Mouse (Mus musculus): ENCODE results near the gene Mocs3.
A peak's percentile ranks its signal among the peaks of the same experiment; 100 is the strongest.

Gene Mocs3

DNA sequence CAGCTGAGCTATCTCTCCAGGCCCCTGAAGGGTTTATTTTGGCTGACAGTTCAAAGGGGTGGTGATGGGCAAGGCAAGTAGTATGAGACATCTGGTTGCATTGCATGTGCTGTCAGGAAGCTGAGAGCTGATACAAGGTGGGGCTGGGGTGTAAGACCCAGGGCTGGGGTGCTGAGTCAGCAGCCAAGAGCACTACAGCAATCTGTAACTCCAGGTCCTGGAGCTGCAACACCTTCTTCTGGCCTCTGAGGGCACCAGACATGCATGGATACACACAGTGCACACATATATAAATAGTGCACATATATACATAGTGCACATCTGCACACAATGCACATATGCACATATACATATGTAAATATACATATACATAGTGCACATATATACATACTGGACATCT lies 12.4 kb downstream of the Mocs3 start:
- no peak for DNase-seq (ENCODE audit: low spot score in 2 of 2)

DNA sequence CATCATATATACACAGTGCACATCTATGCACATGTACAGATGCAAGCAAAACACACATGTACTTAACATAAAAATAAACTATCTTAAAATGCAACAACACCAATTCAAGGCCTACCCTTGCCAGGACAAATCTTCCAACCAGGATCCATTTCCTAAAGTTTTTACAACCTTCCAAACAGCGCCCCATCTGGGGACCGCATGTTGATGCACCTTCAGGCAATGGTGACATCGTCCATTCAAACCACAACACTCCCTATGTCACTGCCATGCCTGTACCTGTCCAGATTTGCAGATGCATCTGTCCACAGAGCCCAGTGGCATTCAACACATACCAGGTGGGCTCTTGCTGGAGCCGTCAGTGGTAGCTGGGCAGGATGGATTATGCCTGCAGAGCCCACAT lies 12.9 kb downstream of the Mocs3 start:
- DNase-seq (ENCODE audit: low spot score in 2 of 2) = no peak

DNA sequence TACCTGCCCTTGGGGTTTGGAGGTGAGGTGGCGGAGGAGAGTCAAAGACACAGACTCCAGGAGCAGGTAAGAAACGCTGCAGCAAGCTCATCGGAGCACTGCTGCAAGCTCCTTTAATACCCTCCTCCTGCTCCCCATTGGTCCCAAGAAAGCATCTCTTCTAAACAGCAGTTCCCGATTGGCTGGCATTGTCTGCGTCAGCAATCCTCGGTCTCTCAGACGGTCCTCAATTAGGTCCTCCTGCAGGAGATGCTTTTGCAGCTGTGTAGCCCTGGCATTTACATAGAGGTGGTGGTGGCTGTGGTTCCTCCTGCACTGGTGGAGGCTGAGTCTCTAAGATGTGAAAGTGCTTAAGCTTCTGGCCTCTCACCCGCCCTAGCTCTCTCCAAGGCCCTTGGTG lies 15.1 kb downstream of the Mocs3 start:
- no peak for DNase-seq (ENCODE audit: low spot score in 2 of 2)

DNA sequence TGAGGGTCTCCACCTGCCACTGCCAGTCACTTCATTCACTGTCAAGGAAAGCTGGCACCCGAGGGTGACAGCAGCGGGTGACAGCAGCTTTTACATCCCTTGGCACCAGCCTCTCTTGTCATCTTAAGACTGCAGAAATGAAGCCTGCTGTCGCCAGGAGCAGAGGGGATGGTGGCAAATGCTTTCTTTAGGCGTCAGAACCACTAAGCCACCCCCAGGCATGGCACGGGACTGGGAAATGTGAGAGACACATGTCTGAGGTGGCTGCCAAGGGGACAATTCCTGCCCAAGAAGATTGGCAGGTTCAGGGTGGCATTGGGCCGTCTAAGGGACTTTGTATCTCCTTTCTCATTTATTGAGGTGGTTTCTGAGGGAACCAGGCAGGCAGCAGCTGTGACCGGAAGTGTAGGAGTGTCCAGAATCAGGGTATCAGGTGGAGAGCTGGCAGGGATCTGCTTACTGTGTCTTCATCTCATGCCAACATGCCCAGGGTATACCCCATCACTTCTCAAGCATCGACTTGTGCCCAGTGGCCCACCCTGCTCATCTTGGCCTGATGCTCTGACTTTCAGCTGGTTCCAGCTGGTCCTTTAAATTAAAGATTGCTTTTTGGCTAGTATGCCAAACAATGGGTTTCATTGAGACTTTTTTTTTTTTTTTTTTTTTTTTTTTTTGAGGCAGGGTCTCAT lies 17.9 kb downstream of the Mocs3 start:
- no peak for DNase-seq (ENCODE audit: low spot score in 2 of 2)

DNA sequence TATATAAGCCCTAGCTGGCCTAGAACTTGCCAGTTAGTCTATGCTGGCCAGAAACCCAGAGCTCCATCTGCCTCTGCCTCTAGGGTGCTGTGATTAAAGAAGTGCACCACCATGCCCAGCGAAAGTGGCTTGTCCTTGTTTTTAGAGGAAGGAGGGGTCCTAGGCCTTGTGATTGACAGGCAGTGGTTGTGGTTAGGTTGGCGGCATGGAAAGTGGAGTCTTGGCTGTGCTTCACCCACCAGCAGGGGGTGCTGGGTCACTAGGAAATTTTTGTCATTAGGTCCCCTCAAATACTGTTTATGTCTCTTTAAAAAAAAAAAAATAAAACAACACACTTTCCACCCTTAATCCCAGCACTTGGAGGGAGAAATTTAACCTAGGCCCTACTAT lies 18.4 kb downstream of the Mocs3 start:
- DNase-seq (ENCODE audit: low spot score in 2 of 2) = no peak

DNA sequence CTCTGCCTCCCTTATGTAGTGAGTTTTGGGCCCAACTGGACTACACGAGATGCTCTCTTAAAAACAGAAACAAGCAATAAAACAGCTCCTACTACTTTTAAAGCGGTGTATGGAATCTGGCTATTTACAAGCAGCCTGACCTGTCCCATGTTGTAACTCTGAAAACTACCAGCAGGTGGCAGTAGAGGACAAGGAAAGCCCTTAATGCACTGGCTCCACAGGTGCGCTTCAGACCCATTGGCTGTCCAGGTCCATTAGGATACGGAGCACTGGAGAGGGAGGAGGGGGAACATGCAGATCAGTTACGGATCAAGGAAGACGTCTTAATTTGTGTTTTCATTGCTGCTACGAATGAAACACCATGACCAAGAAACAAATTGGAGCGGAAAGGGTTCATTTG lies 19.8 kb downstream of the Mocs3 start:
- peak; percentile 87 to 91 for DNase-seq (ENCODE audit: low spot score in 2 of 2)

DNA sequence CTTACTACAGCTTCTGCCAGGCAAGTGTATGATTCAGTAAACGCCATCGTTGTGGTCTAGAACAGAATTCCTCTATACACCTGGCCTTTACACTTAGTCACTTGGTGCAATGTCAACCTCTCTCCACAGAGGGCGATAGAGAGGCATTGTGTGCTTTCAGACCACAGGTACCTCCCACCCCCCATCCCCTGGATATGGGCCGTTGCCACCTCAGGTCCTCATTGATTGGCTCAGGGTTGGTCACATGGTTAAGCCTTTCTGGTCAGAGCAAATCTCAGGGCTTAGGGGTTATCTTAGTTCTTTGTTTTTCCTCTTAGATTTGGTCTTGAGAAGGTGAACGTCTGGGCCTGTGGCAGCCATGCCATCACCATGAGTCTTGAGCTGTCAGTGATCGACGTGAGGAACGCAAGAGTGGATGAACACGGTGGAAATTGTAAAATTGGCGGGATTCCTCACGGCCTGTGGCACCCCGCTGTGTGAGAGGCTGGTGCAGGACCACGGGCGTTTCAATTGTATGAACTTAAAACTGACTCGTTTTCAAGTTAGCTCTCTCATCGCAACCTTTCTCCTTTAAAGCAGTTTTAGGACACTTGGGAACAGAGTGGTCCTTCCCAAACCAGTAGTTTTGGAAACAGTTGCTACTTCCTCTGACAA lies 22.3 kb downstream of the Mocs3 start:
- no peak for DNase-seq (ENCODE audit: low spot score in 2 of 2)

DNA sequence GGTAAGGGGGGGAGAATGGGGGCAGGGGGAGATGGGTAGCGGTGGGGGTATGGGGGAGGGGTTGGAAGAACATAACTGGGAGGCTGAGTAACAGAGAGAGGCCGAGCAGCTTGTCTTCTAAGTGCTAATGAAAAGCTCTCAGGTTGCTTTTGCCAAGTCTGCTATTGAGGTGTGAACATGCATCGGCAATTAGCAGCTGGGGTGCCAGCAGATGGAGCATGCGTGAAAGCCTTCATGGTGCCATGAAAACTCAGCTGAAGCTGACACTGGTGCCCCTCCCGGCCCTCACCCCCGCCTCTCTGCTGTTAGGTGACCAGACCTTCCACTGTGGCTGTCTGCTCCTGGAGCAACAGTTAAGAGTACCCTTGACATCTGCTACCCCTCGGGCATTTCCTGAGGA lies 23.4 kb downstream of the Mocs3 start:
- peak; percentile 65 to 85 for DNase-seq (ENCODE audit: low spot score in 2 of 2)

DNA sequence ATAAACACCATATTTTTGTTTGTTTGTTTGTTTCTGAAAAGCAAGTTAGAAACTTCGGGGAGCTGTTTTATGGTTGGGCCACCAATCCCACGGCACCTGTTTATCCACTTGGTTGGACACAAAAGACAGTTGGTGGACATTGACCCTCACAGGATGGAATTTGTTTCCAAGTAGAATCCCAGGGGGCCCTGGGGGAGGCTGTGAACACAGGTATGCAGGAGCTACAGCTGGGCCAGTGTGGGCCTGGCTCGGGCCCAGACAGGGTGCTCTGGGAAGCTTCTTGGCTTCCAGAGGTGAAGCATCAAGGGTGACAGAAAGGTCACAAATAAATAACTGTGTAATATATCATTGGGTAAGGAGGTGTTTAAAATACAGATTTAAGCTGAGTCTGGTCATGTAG lies 26.1 kb downstream of the Mocs3 start:
- no peak for DNase-seq (ENCODE audit: low spot score in 2 of 2)

DNA sequence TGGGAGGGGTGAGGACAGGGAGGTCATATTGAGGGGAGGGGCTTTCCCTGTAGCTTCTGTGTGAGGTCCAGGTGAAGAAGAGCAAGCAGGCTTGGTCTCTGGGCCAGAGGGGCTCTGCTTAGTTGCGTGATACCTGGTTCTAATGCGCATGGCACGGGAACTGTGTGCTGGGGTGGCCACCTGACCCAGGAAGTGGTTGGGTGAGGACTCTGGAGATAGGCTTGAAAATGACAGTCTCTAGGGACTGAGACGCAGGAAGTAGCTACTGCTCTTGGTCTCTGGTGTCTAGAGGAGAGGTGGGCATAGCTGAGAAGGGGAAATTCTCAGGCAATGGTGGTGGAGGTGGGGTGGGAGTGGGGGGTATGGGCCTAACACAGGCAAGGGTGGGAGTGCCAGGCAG lies 26.8 kb downstream of the Mocs3 start:
- no peak for DNase-seq (ENCODE audit: low spot score in 2 of 2)

DNA sequence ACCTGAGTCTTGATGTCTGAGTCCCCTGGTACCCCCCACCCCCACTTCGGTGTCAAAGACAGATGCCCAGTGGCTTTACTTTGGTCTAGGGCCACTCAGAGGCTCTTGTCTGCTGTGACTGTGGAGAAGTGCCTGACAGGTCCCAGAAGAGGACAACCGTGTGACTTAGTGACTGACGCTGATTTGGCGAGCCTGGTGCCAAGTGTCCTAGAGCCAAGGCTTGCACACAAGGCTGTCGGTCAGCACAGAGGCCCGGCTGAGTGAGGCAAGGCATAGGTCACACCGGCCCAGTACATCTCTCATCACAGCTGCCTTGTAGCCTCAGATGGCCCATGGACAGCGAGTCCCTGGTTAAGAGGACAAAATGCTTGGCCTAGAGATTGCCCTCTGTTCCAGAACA lies 28.6 kb downstream of the Mocs3 start:
- no peak for DNase-seq (ENCODE audit: low spot score in 2 of 2)

DNA sequence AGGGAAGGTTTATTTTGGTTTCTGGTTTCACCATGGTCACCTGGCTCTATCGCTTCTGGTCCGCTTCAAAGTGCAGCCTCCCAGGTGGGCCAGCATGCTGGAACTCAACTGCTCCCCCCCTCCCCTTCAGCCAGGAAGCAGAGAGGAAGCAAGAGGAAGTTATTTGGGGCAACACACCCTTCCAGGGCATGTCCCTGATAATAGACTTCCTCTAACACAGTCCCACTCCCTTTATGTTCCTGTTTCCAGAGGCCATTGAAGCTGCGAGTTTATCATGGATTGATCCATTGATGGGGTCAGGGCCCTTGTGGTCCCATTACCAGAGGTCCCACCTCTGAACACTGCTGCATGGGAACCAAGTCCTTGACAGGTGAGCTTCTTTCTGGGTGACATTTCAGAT lies 29.7 kb downstream of the Mocs3 start:
- no peak for DNase-seq (ENCODE audit: low spot score in 2 of 2)

DNA sequence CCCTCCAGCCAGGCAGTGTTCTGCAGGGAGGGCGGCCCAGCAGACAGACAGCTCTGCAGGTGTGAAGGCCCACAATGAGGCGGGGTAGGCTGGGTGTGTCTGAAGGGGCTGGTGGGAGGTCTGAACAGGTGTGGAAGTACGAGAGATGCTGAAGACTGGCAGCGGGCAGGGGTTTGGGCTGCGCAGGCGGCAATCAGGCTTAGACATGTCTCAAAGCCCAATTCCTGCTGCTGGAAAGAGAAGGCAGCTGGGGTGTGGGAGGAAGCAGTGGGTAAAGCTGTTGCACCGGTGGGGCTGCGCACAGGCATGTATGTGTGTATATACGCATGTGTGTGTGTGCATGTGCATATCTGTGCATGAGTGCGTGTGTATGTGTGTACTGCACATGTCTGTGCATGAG lies 30.5 kb downstream of the Mocs3 start:
- peak; percentile 68 to 80 for DNase-seq (ENCODE audit: low spot score in 2 of 2)

DNA sequence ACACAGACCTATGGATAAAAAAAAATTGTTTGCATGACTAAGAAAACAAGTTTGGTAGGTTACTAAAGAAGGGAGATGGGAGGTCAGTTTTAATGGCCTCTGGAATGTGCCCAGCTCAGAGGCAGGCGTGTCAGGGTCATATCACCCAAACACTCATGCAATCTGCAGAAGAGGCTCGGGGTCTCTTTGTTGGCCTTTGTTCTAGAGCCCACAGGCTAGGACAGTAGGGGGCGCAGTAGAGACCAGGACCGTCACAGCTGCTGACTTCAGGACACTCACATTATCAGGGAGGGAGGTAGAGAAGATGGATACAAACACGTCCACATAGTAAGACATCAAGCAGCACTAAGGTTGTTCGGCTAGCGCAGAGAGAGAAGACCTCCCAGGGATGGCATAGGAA lies 37.6 kb downstream of the Mocs3 start:
- no peak for DNase-seq (ENCODE audit: low spot score in 2 of 2)

DNA sequence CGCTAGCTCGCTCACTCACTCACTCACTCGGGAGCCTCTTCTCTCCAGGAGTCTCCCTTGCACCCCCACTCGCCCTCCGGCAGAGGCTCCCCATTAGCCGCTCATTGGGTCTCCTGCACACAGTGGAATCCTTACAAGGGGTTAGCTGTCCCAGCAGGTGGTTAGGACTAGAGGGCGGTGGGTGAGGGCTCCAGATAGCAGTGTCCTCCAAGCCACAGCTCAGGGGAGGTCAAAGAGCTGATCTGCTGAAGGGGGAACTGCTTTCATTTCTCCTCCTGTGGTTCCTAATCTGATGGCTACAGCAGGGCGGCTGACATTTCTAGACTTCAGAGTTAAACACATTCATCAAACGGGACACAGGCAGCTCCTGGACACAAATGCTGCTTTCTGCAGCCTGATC lies 43.0 kb downstream of the Mocs3 start:
- no peak for DNase-seq (ENCODE audit: low spot score in 2 of 2)

DNA sequence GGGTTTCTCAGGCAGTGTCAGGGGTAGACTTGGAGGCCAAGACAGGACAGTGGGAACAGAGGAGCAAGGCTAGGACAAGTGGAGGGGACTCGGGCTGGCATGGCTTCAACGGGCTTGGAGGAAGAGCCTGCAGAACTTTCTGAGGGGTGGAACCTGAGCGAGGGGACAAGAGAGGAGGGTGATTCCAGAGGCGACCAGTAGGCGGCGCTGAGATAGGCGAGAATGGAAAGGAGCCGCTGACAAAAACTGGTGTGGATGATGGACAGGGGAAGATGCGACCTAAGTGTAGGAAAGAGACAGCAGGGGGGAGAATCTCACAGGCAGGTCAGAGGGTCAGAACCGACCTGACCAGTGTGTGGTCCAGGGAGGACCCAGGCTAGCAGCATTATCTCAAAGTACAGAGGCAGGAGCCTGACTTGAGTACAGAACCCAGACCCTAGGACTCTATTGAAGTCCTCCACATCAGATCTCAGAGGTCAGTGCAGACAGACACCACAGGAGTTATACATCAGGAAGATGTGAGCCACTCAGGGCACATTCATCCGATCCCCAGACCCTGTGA lies 44.0 kb downstream of the Mocs3 start:
- peak in 1 of 2 experiments; percentile 80 for DNase-seq (ENCODE audit: low spot score in 2 of 2)

DNA sequence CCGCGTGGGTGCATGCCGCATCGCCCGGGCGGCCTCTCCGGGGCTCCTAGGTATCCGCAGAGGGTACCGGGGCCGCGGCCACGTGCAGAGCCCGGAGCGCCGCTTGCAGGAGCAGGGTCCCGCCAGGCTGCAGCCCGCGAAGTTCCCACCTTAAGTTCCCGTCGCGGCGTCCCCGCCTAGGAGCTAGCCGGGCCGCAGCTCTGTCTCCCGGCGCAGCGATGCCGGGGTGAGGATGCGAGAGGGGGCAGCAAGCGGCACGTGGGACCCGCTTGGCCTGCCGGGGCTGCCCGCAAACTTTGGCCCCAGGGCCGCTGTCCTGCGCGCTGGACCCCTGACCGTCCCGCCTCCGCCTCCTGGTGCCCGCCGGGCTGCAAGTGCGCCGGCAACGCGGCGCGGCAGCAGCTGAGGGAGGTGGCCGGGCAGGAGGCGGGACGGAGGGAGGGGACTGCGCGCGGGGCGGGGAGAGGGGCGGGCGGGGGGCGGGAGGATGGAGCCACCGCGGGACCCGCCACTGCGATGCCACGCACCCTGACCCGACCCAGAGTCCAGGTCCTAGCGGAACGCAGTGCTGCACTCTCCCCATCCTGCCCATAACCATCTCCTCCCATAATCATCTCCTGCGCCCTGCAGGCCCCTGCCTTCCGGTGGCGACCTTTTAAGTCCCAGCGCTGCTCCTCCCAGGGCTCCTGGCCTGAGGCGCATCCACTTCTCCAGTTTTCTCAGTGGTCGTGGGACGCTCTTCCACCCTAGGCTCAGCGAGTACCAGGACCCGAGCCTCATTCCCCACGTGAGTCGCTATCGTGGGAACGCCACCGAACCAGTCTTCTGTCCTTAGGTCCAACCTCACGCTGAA lies 50.5 kb downstream of the Mocs3 start:
- peak; percentile 51 to 74 for DNase-seq (ENCODE audit: low spot score in 2 of 2)

DNA sequence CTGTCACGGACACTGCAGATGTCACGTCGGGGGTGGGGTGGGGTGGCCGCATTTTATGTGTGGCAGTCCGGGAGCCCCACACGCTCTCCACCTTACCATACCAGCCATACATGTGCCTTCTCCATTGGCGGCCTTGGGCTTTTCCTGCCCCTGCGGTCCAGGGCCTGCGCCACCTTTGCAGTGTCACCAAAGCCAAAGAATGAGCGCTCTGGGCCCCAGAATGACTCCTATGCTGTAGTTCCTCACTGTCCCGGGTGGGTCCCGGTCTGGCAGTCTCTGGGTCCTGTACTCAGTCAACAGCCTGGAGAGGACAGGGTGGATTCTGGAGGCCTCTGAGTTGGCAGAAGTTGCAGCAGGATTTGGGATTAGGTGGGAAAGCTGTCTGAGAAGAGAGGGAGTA lies 51.2 kb downstream of the Mocs3 start, which contains the start of gene Kcng1:
Gene Kcng1, minus strand, starts transcription at position 155 of the 400 bp plus-strand sequence.
- DNase-seq (ENCODE audit: low spot score in 2 of 2) = no peak

Data from right cerebral cortex, postnatal 10 days (tissue).